Mouse (Mus musculus): ENCODE measurements at regions not wholly inside any gene's neighbourhood (a gene's known extent, or its start where the extent isn't known, plus 50 kb on each side); places are given as distances from the start of the nearest gene placed in this dataset.
A peak's percentile ranks its signal among the peaks of the same experiment; 100 is the strongest.

DNA sequence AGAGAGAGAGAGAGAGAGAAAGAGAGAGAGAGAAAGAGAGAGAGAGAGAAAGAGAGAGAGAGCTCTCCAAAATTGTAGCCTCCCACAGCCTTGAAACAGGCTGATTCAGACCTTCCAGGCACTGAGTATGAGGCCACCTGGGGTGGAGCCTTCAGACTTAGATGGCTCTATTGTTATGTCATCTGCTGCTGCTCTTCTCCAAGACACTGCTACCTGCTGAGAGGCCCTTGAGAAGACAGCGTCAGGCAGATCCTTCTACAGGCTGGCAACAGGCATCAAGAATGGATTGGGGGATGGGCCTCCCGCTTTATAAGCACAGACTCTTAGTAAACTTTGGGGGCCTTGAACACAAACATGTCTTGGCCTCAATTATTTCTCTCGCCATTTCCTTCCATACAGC, 1340.9 kb upstream of the Adgrl3 start:
- DNase-seq (ENCODE audit: low spot score): peak; percentile 4

DNA sequence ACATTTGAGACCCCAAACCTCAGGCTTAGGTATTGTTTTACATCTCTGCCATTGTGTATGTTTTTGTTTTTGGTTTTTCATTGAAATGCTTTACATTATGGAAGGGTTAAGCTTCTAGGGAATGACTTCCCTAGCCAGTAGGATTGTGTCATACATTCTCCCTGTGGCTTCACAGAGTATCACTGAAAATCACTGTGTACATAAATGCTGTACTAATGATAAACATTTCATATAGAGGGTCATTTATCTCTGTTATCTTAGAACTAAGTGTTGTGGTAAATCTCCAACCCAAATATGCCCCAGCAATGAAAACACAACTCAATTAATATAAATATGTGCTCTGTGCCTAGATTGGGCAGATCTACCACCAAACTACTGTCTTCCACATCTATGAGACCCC, 1339.6 kb upstream of the Adgrl3 start:
- no peak for DNase-seq (ENCODE audit: low spot score)

DNA sequence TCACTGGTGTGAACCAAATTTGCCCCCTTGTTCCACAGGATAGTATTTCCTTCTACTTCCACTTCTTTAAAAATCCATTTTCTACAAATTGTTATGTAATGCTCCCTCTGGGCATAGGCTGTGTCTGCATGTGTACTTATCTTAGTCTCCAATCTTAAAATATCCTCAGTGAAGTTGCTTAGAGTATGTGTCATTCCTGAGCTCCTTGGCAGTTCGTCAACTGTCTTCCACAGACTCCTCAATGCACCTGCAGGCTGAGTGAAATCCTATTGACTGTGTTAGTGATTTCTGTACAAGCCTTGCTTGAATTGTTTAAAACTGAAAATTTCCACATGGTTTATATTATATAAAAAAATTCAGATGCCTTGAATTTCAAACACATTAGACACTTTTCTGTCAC, 1313.3 kb upstream of the Adgrl3 start:
- no peak for DNase-seq (ENCODE audit: low spot score)

DNA sequence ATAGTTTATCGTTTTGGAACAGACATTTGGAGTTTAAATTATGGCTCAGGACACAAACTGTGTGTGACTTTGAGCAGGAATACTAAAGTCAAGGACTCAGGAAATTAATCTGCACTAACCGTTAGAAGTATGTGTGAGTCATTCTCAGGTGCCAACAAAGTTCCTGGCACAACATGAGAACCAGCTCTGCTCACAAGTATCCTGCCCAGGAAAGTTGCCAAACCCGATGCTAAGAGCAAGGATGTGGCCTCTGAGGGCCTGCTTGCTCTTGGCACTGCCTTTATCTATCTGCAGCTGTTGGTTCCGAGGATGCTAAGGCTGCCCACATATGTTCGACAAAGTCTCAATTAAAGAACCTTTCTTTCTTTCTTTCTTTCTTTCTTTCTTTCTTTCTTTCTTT, 1285.1 kb upstream of the Adgrl3 start:
- no peak for DNase-seq (ENCODE audit: low spot score)

DNA sequence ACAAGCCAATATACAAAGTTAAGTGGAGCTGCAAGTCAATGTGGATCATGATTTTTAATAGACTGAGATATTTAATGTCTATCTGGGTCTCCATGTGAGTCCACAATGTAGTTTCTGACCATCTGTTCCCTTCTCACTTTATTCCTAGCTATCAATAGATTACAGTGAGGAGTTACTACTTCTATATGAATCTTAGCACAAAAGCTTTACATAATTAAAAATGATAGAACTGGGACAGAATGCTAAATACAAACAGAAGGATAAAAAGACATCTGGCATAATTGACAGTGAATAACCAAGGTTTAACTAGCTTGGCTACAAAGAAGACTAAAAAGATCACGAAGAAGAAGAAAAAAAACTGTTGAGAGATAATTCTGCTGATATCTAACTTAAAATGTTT, 1235.5 kb upstream of the Adgrl3 start:
- DNase-seq (ENCODE audit: low spot score): no peak

DNA sequence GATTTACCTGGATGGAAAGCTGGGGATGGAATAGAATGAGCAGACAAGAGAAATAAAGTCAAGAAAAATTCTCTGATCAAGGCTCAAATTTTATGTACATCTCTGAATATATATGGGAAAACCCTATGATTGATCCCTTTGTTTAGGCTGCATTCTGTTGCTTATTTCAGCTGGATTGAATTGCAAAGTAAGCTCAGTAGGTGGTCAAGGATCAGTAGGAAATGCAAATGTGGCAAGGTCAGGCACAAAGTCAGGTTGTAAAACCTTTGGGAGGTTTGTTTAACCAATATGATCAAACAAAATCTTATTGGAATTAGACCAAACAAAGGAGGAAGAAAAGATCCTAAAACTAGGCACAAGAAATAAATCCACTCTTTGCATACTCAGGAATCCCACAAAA, 1193.4 kb upstream of the Adgrl3 start:
- no peak for DNase-seq (ENCODE audit: low spot score)

DNA sequence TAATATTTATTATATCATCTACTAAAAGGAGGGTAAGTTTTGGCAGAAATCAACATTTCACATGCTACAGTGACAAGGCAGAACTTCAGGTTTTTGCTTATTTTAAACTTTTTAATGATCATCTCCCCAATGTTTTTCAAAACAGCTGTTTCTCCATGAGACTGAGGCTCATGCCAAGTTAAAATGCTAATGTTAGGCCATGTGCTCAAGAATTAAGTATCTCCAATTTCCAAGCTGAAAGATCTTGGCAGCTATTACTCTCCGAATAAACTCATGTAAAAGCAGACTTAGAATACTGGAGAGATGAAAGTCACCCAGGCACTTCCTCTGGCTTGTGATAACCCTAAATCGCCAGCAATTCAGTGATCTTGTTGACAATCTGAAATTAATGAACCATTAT, 1173.5 kb upstream of the Adgrl3 start:
- no peak for DNase-seq (ENCODE audit: low spot score)

DNA sequence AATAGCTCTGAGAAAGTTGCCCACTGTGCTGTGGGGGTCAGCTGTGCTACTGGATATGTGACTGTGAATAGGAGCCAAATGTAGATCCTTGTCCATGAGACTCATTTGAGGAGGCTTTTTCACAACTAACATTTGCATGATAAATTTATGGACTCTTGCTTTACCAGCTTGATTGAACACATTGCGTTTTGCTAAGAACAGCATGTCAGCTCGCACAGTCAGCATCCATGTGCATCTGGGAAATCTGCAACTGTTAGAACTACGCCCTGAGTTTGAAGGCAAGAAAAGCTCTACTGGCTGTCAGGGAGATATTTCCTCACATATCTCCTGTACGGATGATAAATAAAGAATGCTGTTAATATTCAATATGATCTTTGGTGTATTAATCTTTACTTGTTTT, 1164.1 kb upstream of the Adgrl3 start:
- no peak for DNase-seq (ENCODE audit: low spot score)

DNA sequence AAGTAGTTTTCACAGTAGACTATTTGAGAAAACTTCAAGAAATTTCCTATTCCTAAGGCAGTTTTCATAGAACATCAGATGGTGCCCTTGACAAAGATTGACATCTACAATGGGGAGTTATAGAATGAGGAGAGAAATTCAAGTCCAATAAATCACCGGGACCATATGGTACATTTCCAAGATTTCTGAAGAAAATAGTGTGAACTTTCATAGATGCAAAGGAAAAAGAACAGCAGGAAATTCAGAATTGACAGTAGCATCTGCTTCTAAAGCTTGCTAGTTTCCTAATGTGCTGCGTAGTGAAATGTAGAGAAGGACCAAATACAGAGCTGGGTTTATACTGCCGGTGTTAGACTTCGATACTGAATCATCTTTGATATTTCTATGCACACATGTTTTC, 1119.2 kb upstream of the Adgrl3 start:
- no peak for DNase-seq (ENCODE audit: low spot score)

DNA sequence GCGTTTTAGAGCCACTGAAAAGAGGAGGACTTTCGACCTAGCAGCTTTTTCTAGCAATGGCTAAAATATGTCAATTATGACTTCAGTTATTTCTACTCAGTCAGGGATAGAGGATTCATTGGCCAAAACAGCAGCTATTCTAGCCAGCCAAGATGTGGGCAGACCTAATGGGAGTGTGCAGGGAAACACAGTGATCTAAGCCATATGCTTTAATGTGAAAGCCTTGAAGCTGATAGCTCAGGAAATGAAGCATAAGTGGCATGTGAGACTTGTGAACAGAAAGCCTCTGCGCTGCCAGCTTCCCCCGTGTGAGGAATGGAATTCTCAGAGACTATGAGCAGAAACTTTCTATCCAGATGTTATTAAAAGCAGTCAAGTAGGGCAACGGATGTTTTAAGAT, 1114.6 kb upstream of the Adgrl3 start:
- peak; percentile 7 for DNase-seq (ENCODE audit: low spot score)

Measured in embryo, embryonic 10 days (tissue).